Mouse (Mus musculus): ENCODE data around the gene 2410004P03Rik. TPM values are rescaled to one million over a fixed set of nuclear protein-coding genes. Genes with fewer than 3 reads are reported as not detected.

Gene 2410004P03Rik
- total RNA-seq, 4 experiments from 2014 or later = 0.74 to 1.1 (median 0.85) TPM

Other genes with a start within 250 kb of the 2410004P03Rik start
- 1 to 10 TPM in 2 of 4 experiments, under 1 TPM in 2; 0.63 to 1.5 (median 1.2) TPM for gene Greb1, start 210.8 kb downstream of the 2410004P03Rik start, total RNA-seq (2022)
- 10 to 100 TPM; 32.1 to 36.6 (median 34.6) TPM for gene E2f6, start 200.8 kb downstream of the 2410004P03Rik start, total RNA-seq (2022)
- 100 to 1,000 TPM; 122 to 132 (median 129) TPM for gene Rock2, start 116.8 kb downstream of the 2410004P03Rik start, total RNA-seq (2022)
- gene Pqlc3, start 11.3 kb downstream of the 2410004P03Rik start, total RNA-seq (2022) = 1 to 10 TPM; 1.2 to 1.9 (median 1.8) TPM
- 10 to 100 TPM; 75.8 to 83.7 (median 76.9) TPM for gene Kcnf1, start 165.2 kb upstream of the 2410004P03Rik start, total RNA-seq (2022)